Mouse (Mus musculus): ENCODE results near the gene Taf1d.

- no peak for TF ChIP-seq EP300 (IDR thresholded peaks at IDR 0.05; ENCODE audit: low read depth)
- TF ChIP-seq CTCF (IDR thresholded peaks at IDR 0.05; ENCODE audit: low read depth) = peak; percentile 47
Observed at GRCm38 (mm10) chr9:15287846-15288245, 18.2 kb upstream of the Taf1d start.

Data from liver, embryonic 14.5 days (tissue).